14 mouse cellular contexts compared by ENCODE assay signal in the genomic region with DNA sequence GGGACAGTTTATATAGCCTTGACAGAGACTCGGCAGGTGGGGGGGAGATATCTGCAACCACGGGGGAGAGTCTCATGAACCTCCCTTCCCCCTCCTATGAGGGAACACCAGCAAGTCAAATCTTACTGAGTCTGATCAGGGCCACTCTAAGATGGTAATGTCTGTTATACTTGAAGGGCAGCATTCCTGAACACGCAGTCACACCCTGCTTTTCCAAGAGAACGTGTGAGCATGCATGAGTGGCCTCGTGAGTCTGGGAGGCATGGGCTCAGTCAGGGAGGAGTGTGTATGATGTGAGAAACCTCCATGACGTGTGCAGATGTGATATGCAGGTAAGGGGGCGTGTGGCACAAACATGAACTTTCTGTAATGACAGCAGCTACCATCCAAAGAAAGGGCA. TPM values are rescaled to one million over a fixed set of nuclear protein-coding genes. Genes with fewer than 3 reads are reported as not detected.
DNase-seq lines count a peak whose midpoint lies in the region; ATAC-seq and TF ChIP-seq lines count a peak whose summit lies in the region.
"Had no signal": no experiment of that assay in that cellular context is flagged by ENCODE, and none has a peak within 500 bp of the region (broad histone marks: within the 10 kb centered on the region; RNA-seq: fewer than 3 reads in every experiment).

No protein-coding gene starts in this region.

- 57% methylated on average over 7 of the region's 7 CpGs for WGBS in lung, adult 2 months
- WGBS in stomach, embryonic 16.5 days = 56% methylated on average over 7 of the region's 7 CpGs

- TF ChIP-seq CTCF in lung, adult 2 months (IDR thresholded peaks at IDR 0.05; ENCODE audit: insufficient read depth, low read length) = no peak

- H3K4me2 ChIP-seq in stomach, embryonic 16.5 days (ENCODE audit: low read depth, low read length) = no peak overlapping the region
- H3K4me2 ChIP-seq: forebrain, embryonic 12.5 days; liver, embryonic 13.5 days had no signal

- no peaks in the 10 kb centered on the region for H3K27me3 ChIP-seq in stomach, embryonic 16.5 days (ENCODE audit: control insufficient read depth, insufficient read depth, low read length)
- H3K27me3 ChIP-seq: CH12.LX; forebrain, embryonic 12.5 days; liver, embryonic 13.5 days had no signal

- peak; percentile 88; the same call in 1 of the 2 replicates for ATAC-seq in stomach, embryonic 16.5 days (ENCODE audit: insufficient read depth, low FRiP score)

- DNase-seq in urinary bladder, adult 18-20 months (ENCODE audit: low spot score in 2 of 2) = peak; percentile 34 to 74
- DNase-seq in urinary bladder, adult 2 months (ENCODE audit: low spot score) = no peak
- DNase-seq in kidney, adult 8-10 months = peak; percentile 16 to 38
- peak; percentile 58 for DNase-seq in lung, adult 2 months
- DNase-seq in thymus, postnatal 10 days (ENCODE audit: low spot score in 2 of 2) = no peak
- no peak for DNase-seq in spleen, adult 18-20 months
- DNase-seq in adipocyte (ENCODE audit: low spot score) = no peak
- DNase-seq: cerebellum, adult 8-10 months; gastrocnemius, postnatal 10 days; liver, embryonic 13.5 days had no signal

- H3K4me3 ChIP-seq in lung, adult 2 months (replicated peaks; ENCODE audit: extremely low read depth, low read depth, low read length) = no peak overlapping the region
- no peak overlapping the region for H3K4me3 ChIP-seq in stomach, embryonic 16.5 days (replicated peaks; ENCODE audit: low read length)
- H3K4me3 ChIP-seq: forebrain, embryonic 12.5 days; liver, embryonic 13.5 days; midbrain, embryonic 10.5 days had no signal

- no peak; the same call in 1 of the 2 replicates for TF ChIP-seq POLR2A in lung, adult 2 months (IDR thresholded peaks at IDR 0.05; ENCODE audit: borderline replicate concordance, extremely low read depth, low read depth, low read length)

- no peaks in the 10 kb centered on the region for H3K36me3 ChIP-seq in stomach, embryonic 16.5 days (ENCODE audit: control insufficient read depth, insufficient read depth, low read length)
- H3K36me3 ChIP-seq: forebrain, embryonic 12.5 days; liver, embryonic 13.5 days; midbrain, embryonic 10.5 days had no signal

- no peaks in the 10 kb centered on the region for H3K4me1 ChIP-seq in lung, adult 2 months (ENCODE audit: control insufficient read depth, insufficient read depth, low read length)
- peaks cover 4% of the 10 kb centered on the region; the same call in 1 of the 2 replicates for H3K4me1 ChIP-seq in stomach, embryonic 16.5 days (ENCODE audit: control insufficient read depth, insufficient read depth, low read length)
- H3K4me1 ChIP-seq: forebrain, embryonic 12.5 days; liver, embryonic 13.5 days had no signal

- peak overlapping the region; percentile 48 for H3K27ac ChIP-seq in stomach, embryonic 16.5 days (ENCODE audit: low read length)
- H3K27ac ChIP-seq: forebrain, embryonic 12.5 days; liver, embryonic 13.5 days had no signal

- no peak overlapping the region for H3K9ac ChIP-seq in stomach, embryonic 16.5 days (ENCODE audit: low read length)
- H3K9ac ChIP-seq: forebrain, embryonic 12.5 days; liver, embryonic 13.5 days had no signal

- no peaks in the 10 kb centered on the region for H3K9me3 ChIP-seq in stomach, embryonic 16.5 days (replicated peaks; ENCODE audit: control insufficient read depth, low read length)
- H3K9me3 ChIP-seq: forebrain, embryonic 12.5 days; liver, embryonic 13.5 days; midbrain, embryonic 10.5 days had no signal

RNA-seq across cellular contexts. Expression of gene Ctsh, which starts 15.5 kb away (rescaled TPM):
- 183 and 230 TPM in 2 replicates for polyA plus RNA-seq in urinary bladder, adult 2 months (2012; rRNA removed)
- 95.5 and 151 TPM in 2 replicates for polyA plus RNA-seq in lung, adult 2 months (2012; rRNA removed)
- polyA plus RNA-seq in stomach, embryonic 16.5 days (2015; fragmentation: Nextera tagmentation; extraction: Ambion mirVana) = 100 and 121 TPM in 2 replicates

RNA-seq across cellular contexts. Expression of gene Morf4l1, which starts 45.1 kb away (rescaled TPM):
- 399 and 411 TPM in 2 replicates for polyA plus RNA-seq in urinary bladder, adult 2 months (2012; rRNA removed)
- polyA plus RNA-seq in lung, adult 2 months (2012; rRNA removed) = 76.6 and 127 TPM in 2 replicates
- polyA plus RNA-seq in stomach, embryonic 16.5 days (2015; fragmentation: Nextera tagmentation; extraction: Ambion mirVana) = 383 and 405 TPM in 2 replicates

Comparison
In these comparisons a context has a peak if more than half of its experiments do, and no peak if none do; other contexts are left out.
1. DNase-seq: peak in urinary bladder, adult 18-20 months (2 of 2), kidney, adult 8-10 months (2 of 2) and lung, adult 2 months (single experiment); none in urinary bladder, adult 2 months (single experiment), thymus, postnatal 10 days (0 of 2), spleen, adult 18-20 months (0 of 2) and adipocyte (single experiment).